9 mouse cellular contexts compared by ENCODE assay signal in genomic region chr8:121424600-121424999, GRCm38 (mm10).
DNase-seq lines count a peak whose midpoint lies in the region; ATAC-seq and TF ChIP-seq lines count a peak whose summit lies in the region.
"Had no signal": no experiment of that assay in that cellular context is flagged by ENCODE, and none has a peak within 500 bp of the region (broad histone marks: within the 10 kb centered on the region; RNA-seq: fewer than 3 reads in every experiment).

No protein-coding gene starts in this region.

- 84% methylated on average over 14 of the region's 14 CpGs for WGBS in intestine, postnatal 0 days
- 84% methylated on average over 13 of the region's 14 CpGs for WGBS in intestine, embryonic 16.5 days
- 87% methylated on average over 14 of the region's 14 CpGs for WGBS in neural tube, embryonic 11.5 days
- 88% methylated on average over 14 of the region's 14 CpGs for WGBS in neural tube, embryonic 15.5 days
- 87% methylated on average over 14 of the region's 14 CpGs for WGBS in hindbrain, embryonic 14.5 days

- no peaks in the 10 kb centered on the region for H3K9me3 ChIP-seq in intestine, postnatal 0 days (ENCODE audit: control insufficient read depth)
- no peaks in the 10 kb centered on the region for H3K9me3 ChIP-seq in intestine, embryonic 16.5 days (ENCODE audit: control insufficient read depth, low read length)
- no peaks in the 10 kb centered on the region for H3K9me3 ChIP-seq in neural tube, embryonic 11.5 days (ENCODE audit: control insufficient read depth, low read length)
- no peaks in the 10 kb centered on the region for H3K9me3 ChIP-seq in neural tube, embryonic 15.5 days (replicated peaks)
- H3K9me3 ChIP-seq in MEL (replicated peaks; ENCODE audit: insufficient read depth, low read length) = no peaks in the 10 kb centered on the region
- H3K9me3 ChIP-seq in hindbrain, embryonic 14.5 days (ENCODE audit: control insufficient read depth, low read length) = no peaks in the 10 kb centered on the region
- H3K9me3 ChIP-seq: limb, embryonic 15.5 days had no signal

- no peak overlapping the region for H3K4me3 ChIP-seq in intestine, postnatal 0 days (ENCODE audit: low read depth, low read length)
- no peak overlapping the region for H3K4me3 ChIP-seq in intestine, embryonic 16.5 days (ENCODE audit: low read length)
- H3K4me3 ChIP-seq in neural tube, embryonic 11.5 days (ENCODE audit: low read depth, low read length) = no peak overlapping the region
- no peak overlapping the region for H3K4me3 ChIP-seq in neural tube, embryonic 15.5 days (replicated peaks)
- H3K4me3 ChIP-seq in MEL (ENCODE audit: control insufficient read depth in 1 of 2, insufficient read depth in 1 of 2, low read depth in 2 of 2, low read length in 2 of 2) = no peak overlapping the region
- H3K4me3 ChIP-seq in testis, adult 2 months (ENCODE audit: control insufficient read depth, low read depth, low read length) = no peak overlapping the region; the same call in none of the 2 replicates
- no peak overlapping the region for H3K4me3 ChIP-seq in hindbrain, embryonic 14.5 days (replicated peaks; ENCODE audit: low read length)
- H3K4me3 ChIP-seq: limb, embryonic 15.5 days had no signal

- H3K9ac ChIP-seq in intestine, postnatal 0 days (ENCODE audit: low read depth, low read length) = no peak overlapping the region
- H3K9ac ChIP-seq in intestine, embryonic 16.5 days (ENCODE audit: low read depth, low read length) = no peak overlapping the region
- H3K9ac ChIP-seq in neural tube, embryonic 11.5 days (ENCODE audit: low read length) = no peak overlapping the region
- no peak overlapping the region for H3K9ac ChIP-seq in neural tube, embryonic 15.5 days (replicated peaks)
- no peak overlapping the region for H3K9ac ChIP-seq in MEL (ENCODE audit: control insufficient read depth, low read depth, low read length, poor library complexity, severe bottlenecking)
- H3K9ac ChIP-seq in hindbrain, embryonic 14.5 days = no peak overlapping the region
- H3K9ac ChIP-seq: limb, embryonic 15.5 days had no signal

- no peak overlapping the region for H3K27ac ChIP-seq in intestine, postnatal 0 days (ENCODE audit: low read depth, low read length)
- H3K27ac ChIP-seq in intestine, embryonic 16.5 days (ENCODE audit: low read length) = no peak overlapping the region
- no peak overlapping the region for H3K27ac ChIP-seq in neural tube, embryonic 11.5 days (ENCODE audit: low read depth, low read length)
- H3K27ac ChIP-seq in neural tube, embryonic 15.5 days (replicated peaks) = no peak overlapping the region
- H3K27ac ChIP-seq in MEL (ENCODE audit: control insufficient read depth, low read depth, low read length) = no peak overlapping the region
- no peak overlapping the region for H3K27ac ChIP-seq in testis, adult 2 months (ENCODE audit: control insufficient read depth, insufficient read depth, low read depth, low read length)
- no peak overlapping the region for H3K27ac ChIP-seq in hindbrain, embryonic 14.5 days
- H3K27ac ChIP-seq: limb, embryonic 15.5 days had no signal

- peak; percentile 55 for TF ChIP-seq CTCF in intestine, postnatal 0 days (IDR thresholded peaks at IDR 0.05; ENCODE audit: low read depth)
- TF ChIP-seq CTCF in MEL (IDR thresholded peaks at IDR 0.05 in 2 of 3, conservative IDR thresholded peaks at IDR 0.05 in 1 of 3; ENCODE audit: control insufficient read depth in 1 of 3, insufficient read depth in 1 of 3, low read depth in 2 of 3, low read length in 3 of 3, poor library complexity in 1 of 3, severe bottlenecking in 1 of 3) = peak; percentile 24 to 54 (median 37); a peak in 5 of 6 replicates
- TF ChIP-seq CTCF in testis, adult 2 months (IDR thresholded peaks at IDR 0.05; ENCODE audit: control insufficient read depth, insufficient read depth, insufficient replicate concordance, low read depth, low read length) = peak; percentile 85

- TF ChIP-seq POLR2A in MEL (IDR thresholded peaks at IDR 0.05; ENCODE audit: control insufficient read depth in 1 of 2, insufficient read depth in 1 of 2, low read depth in 1 of 2, low read length in 2 of 2, poor library complexity in 1 of 2) = no peak
- no peak for TF ChIP-seq POLR2A in testis, adult 2 months (IDR thresholded peaks at IDR 0.05; ENCODE audit: control insufficient read depth, low read depth, low read length)

- H3K4me2 ChIP-seq in intestine, postnatal 0 days (replicated peaks; ENCODE audit: low read depth) = no peak overlapping the region
- H3K4me2 ChIP-seq in intestine, embryonic 16.5 days (ENCODE audit: low read depth, low read length) = no peak overlapping the region
- H3K4me2 ChIP-seq in neural tube, embryonic 11.5 days (ENCODE audit: low read depth) = no peak overlapping the region
- H3K4me2 ChIP-seq in neural tube, embryonic 15.5 days = no peak overlapping the region
- H3K4me2 ChIP-seq in hindbrain, embryonic 14.5 days (replicated peaks) = no peak overlapping the region
- H3K4me2 ChIP-seq: limb, embryonic 15.5 days had no signal

- no peak for TF ChIP-seq RAD21 in MEL (IDR thresholded peaks at IDR 0.05; ENCODE audit: low read depth, low read length)

- no peaks in the 10 kb centered on the region for H3K4me1 ChIP-seq in intestine, postnatal 0 days (replicated peaks; ENCODE audit: control insufficient read depth, insufficient read depth, low read length)
- no peaks in the 10 kb centered on the region for H3K4me1 ChIP-seq in intestine, embryonic 16.5 days (ENCODE audit: control insufficient read depth, insufficient read depth, low read length)
- H3K4me1 ChIP-seq in neural tube, embryonic 11.5 days (ENCODE audit: control insufficient read depth, insufficient read depth, low read length) = no peaks in the 10 kb centered on the region
- H3K4me1 ChIP-seq in neural tube, embryonic 15.5 days = no peaks in the 10 kb centered on the region
- no peaks in the 10 kb centered on the region for H3K4me1 ChIP-seq in MEL (ENCODE audit: control insufficient read depth in 1 of 2, insufficient read depth in 2 of 2, low read length in 2 of 2)
- peaks cover 9% of the 10 kb centered on the region for H3K4me1 ChIP-seq in testis, adult 2 months (ENCODE audit: control insufficient read depth, insufficient read depth, low read length)
- no peaks in the 10 kb centered on the region for H3K4me1 ChIP-seq in hindbrain, embryonic 14.5 days (replicated peaks; ENCODE audit: control insufficient read depth, insufficient read depth, low read length)

- no peaks in the 10 kb centered on the region for H3K27me3 ChIP-seq in intestine, postnatal 0 days (replicated peaks; ENCODE audit: control insufficient read depth, insufficient read depth, low read length)
- H3K27me3 ChIP-seq in intestine, embryonic 16.5 days (replicated peaks; ENCODE audit: control insufficient read depth, insufficient read depth, low read length) = peaks cover 3% of the 10 kb centered on the region; the same call in 1 of the 2 replicates
- H3K27me3 ChIP-seq in neural tube, embryonic 11.5 days (ENCODE audit: control insufficient read depth, insufficient read depth, low read length) = no peaks in the 10 kb centered on the region
- H3K27me3 ChIP-seq in neural tube, embryonic 15.5 days (replicated peaks) = no peaks in the 10 kb centered on the region
- no peaks in the 10 kb centered on the region for H3K27me3 ChIP-seq in MEL (ENCODE audit: control insufficient read depth in 1 of 2, insufficient read depth in 2 of 2, low read length in 2 of 2)
- H3K27me3 ChIP-seq in testis, adult 2 months (ENCODE audit: control insufficient read depth, insufficient read depth, low read length) = no peaks in the 10 kb centered on the region
- H3K27me3 ChIP-seq in hindbrain, embryonic 14.5 days (ENCODE audit: control insufficient read depth, insufficient read depth, low read length) = no peaks in the 10 kb centered on the region
- H3K27me3 ChIP-seq: limb, embryonic 15.5 days had no signal

- TF ChIP-seq EP300 in MEL (IDR thresholded peaks at IDR 0.05; ENCODE audit: low read depth in 1 of 2, low read length in 2 of 2) = no peak

- peak; percentile 26 for DNase-seq in neural tube, embryonic 11.5 days (ENCODE audit: low spot score)
- peak; percentile 54 for DNase-seq in MEL (ENCODE audit: low read depth, low spot score)
- DNase-seq in hindbrain, embryonic 14.5 days (ENCODE audit: low spot score) = no peak
- DNase-seq: cerebellum, adult 18-20 months had no signal

- no peak for ATAC-seq in intestine, postnatal 0 days
- no peak for ATAC-seq in intestine, embryonic 16.5 days
- no peak for ATAC-seq in neural tube, embryonic 11.5 days (ENCODE audit: insufficient read depth, low FRiP score, low TSS enrichment)
- no peak for ATAC-seq in neural tube, embryonic 15.5 days (ENCODE audit: low FRiP score)
- ATAC-seq in hindbrain, embryonic 14.5 days (ENCODE audit: low FRiP score) = no peak

- no peaks in the 10 kb centered on the region for H3K36me3 ChIP-seq in intestine, postnatal 0 days (ENCODE audit: control insufficient read depth, insufficient read depth)
- H3K36me3 ChIP-seq in intestine, embryonic 16.5 days (ENCODE audit: control insufficient read depth, insufficient read depth, low read length) = no peaks in the 10 kb centered on the region
- H3K36me3 ChIP-seq in neural tube, embryonic 11.5 days (ENCODE audit: control insufficient read depth, insufficient read depth, low read length) = no peaks in the 10 kb centered on the region
- H3K36me3 ChIP-seq in neural tube, embryonic 15.5 days = no peaks in the 10 kb centered on the region
- H3K36me3 ChIP-seq in MEL (ENCODE audit: control insufficient read depth in 1 of 2, insufficient read depth in 2 of 2, low read length in 2 of 2) = no peaks in the 10 kb centered on the region
- H3K36me3 ChIP-seq in testis, adult 2 months (ENCODE audit: control insufficient read depth, insufficient read depth, low read length) = no peaks in the 10 kb centered on the region
- H3K36me3 ChIP-seq in hindbrain, embryonic 14.5 days (replicated peaks; ENCODE audit: control insufficient read depth, insufficient read depth) = no peaks in the 10 kb centered on the region
- H3K36me3 ChIP-seq: limb, embryonic 15.5 days had no signal

- H3K79me2 ChIP-seq in MEL (ENCODE audit: control insufficient read depth, insufficient read depth, low read length, poor library complexity) = no peaks in the 10 kb centered on the region

TF ChIP-seq in MEL, 35 proteins besides CTCF, POLR2A, EP300 and RAD21:
- TF ChIP-seq MAFK (IDR thresholded peaks at IDR 0.05; ENCODE audit: borderline replicate concordance, low read depth, low read length) = no peak
- TF ChIP-seq SMC3 (IDR thresholded peaks at IDR 0.05; ENCODE audit: low read depth, low read length) = no peak
- no peak for TF ChIP-seq MYC (IDR thresholded peaks at IDR 0.05; ENCODE audit: low read depth, low read length)
- TF ChIP-seq ZNF384 (IDR thresholded peaks at IDR 0.05; ENCODE audit: low read depth, low read length) = no peak
- no peak for TF ChIP-seq POLR2AphosphoS5 (IDR thresholded peaks at IDR 0.05; ENCODE audit: borderline replicate concordance, low read depth, low read length)
- TF ChIP-seq NELFE (IDR thresholded peaks at IDR 0.05; ENCODE audit: low read depth, low read length) = no peak
- no peak for TF ChIP-seq MEF2A (IDR thresholded peaks at IDR 0.05; ENCODE audit: extremely low read depth, insufficient replicate concordance, low read depth, low read length, poor library complexity, severe bottlenecking)
- no peak for TF ChIP-seq POLR2AphosphoS2 (IDR thresholded peaks at IDR 0.05; ENCODE audit: low read length)
- TF ChIP-seq CHD2 (IDR thresholded peaks at IDR 0.05; ENCODE audit: low read length) = no peak
